Mouse (Mus musculus) midbrain, embryonic 11.5 days (tissue): ENCODE data around the gene Srrm4. TPM values are rescaled to one million over a fixed set of nuclear protein-coding genes. Genes with fewer than 3 reads are reported as not detected.

Source experiments
- ATAC-seq: fragments of 200-750 bp; cut with Nextera tagmentation; 2 replicates; pipeline ENCODE4 v1.8.0; 2017; ENCODE audit warnings: moderate TSS enrichment, moderate library complexity; ENCODE audit not compliant: low FRiP score
- DNase-seq: peaks from one replicate; pipeline ENCODE4 v3.0.0; 2015; ENCODE audit warnings: low spot score; ENCODE audit errors: missing footprints
- H3K27ac ChIP-seq: fragments of 300-500 bp; sonication (generic); 2 replicates; pipeline ENCODE4 v1.5.1; 2014; ENCODE audit warnings: low read depth, low read length
- H3K27me3 ChIP-seq: fragments of 300-500 bp; sonication (generic); 2 replicates; pipeline ENCODE4 v1.6.1; 2014; ENCODE audit warnings: mild to moderate bottlenecking, low read length, moderate library complexity, mixed read lengths; ENCODE audit not compliant: control insufficient read depth, insufficient read depth
- H3K36me3 ChIP-seq: fragments of 300-500 bp; sonication (generic); 2 replicates; pipeline ENCODE4 v1.6.1; 2014; ENCODE audit warnings: mild to moderate bottlenecking, low read length, moderate library complexity, mixed read lengths; ENCODE audit not compliant: control insufficient read depth, insufficient read depth
- H3K4me1 ChIP-seq: fragments of 300-500 bp; sonication (generic); 2 replicates; pipeline ENCODE4 v1.6.1; 2014; ENCODE audit warnings: low read length; ENCODE audit not compliant: control insufficient read depth, insufficient read depth
- H3K4me2 ChIP-seq: fragments of 300-500 bp; sonication (generic); 2 replicates; pipeline ENCODE4 v1.6.1; 2014; ENCODE audit warnings: mild to moderate bottlenecking, moderate library complexity
- H3K4me3 ChIP-seq: fragments of 300-500 bp; sonication (generic); 2 replicates; pipeline ENCODE4 v1.5.1; 2014; ENCODE audit warnings: low read depth, low read length
- H3K9ac ChIP-seq: fragments of 300-500 bp; sonication (generic); 2 replicates; pipeline ENCODE4 v1.6.1; 2014; ENCODE audit warnings: low read length
- H3K9me3 ChIP-seq: fragments of 300-500 bp; sonication (generic); 2 replicates; pipeline ENCODE4 v1.6.1; 2016; ENCODE audit warnings: low read length; ENCODE audit not compliant: control insufficient read depth
- WGBS: fragments of 180-500 bp; shearing (Covaris S2); extraction: QIAGEN DNeasy Blood & Tissue Kit; methylation state at CpG from one replicate; pipeline ENCODE4 v1.1.7; 2014; 5-methylcytosine and 5-hydroxymethylcytosine counted together
- polyA plus RNA-seq: library from polyadenylated mRNA; unstranded; fragments of >200 nt; fragmentation: Nextera tagmentation; extraction: Ambion mirVana; gene quantifications from 2 replicates; pipeline ENCODE4 v1.2.1, GENCODE M21; 2014

The Srrm4 gene
- polyA plus RNA-seq, 1 experiment from 2014 or later, result 17.3 TPM

- Histone ChIP-seq H3K4me3 (no peak overlapping the region), H3K36me3 (peaks cover 2% of the 10 kb centered on the region; the same call in 1 of the 2 replicates), H3K4me1 (0 out of 2 replicates have a peak, but pooled peaks cover 2% of the 10 kb centered on the region), H3K9me3 (no peaks in the 10 kb centered on the region; the same call in 1 of the 2 replicates), H3K27ac (no peak overlapping the region), H3K27me3 (no peaks in the 10 kb centered on the region), H3K9ac (no peak overlapping the region), H3K4me2 (no peak overlapping the region)
- DNase-seq, result no peak
- ATAC-seq, result no peak
- WGBS, result 72% methylated on average over 3 of the region's 3 CpGs
Measured at GRCm38 (mm10) chr5:116539360-116539759, 52.3 kb downstream of the Srrm4 start.

GRCm38 (mm10) chr5:116538491-116538890 lies 53.1 kb downstream of the Srrm4 start:
- Histone ChIP-seq H3K4me1 (0 out of 2 replicates have a peak, but pooled peaks cover 2% of the 10 kb centered on the region), H3K36me3 (peaks cover 2% of the 10 kb centered on the region; the same call in 1 of the 2 replicates), H3K27me3 (no peaks in the 10 kb centered on the region), H3K4me2 (no peak overlapping the region), H3K4me3 (no peak overlapping the region), H3K9me3 (no peaks in the 10 kb centered on the region; the same call in 1 of the 2 replicates), H3K27ac (no peak overlapping the region), H3K9ac (no peak overlapping the region)
- 58% methylated on average over 3 of the region's 3 CpGs for WGBS
- DNase-seq (no peak), ATAC-seq (no peak)

GRCm38 (mm10) chr5:116526324-116526723 lies 65.3 kb downstream of the Srrm4 start:
- H3K27ac ChIP-seq, result no peak overlapping the region
- H3K27me3 ChIP-seq, result no peaks in the 10 kb centered on the region
- ATAC-seq, result no peak
- H3K4me2 ChIP-seq, result no peak overlapping the region
- H3K4me3 ChIP-seq, result no peak overlapping the region
- H3K4me1 ChIP-seq, result no peaks in the 10 kb centered on the region
- no peaks in the 10 kb centered on the region for H3K36me3 ChIP-seq
- H3K9ac ChIP-seq, result no peak overlapping the region
- DNase-seq, result no peak
- no peaks in the 10 kb centered on the region for H3K9me3 ChIP-seq
- WGBS, result 46% methylated on average over 4 of the region's 4 CpGs

- Histone ChIP-seq H3K4me1 (no peaks in the 10 kb centered on the region), H3K9me3 (no peaks in the 10 kb centered on the region), H3K9ac (no peak overlapping the region), H3K36me3 (no peaks in the 10 kb centered on the region), H3K4me3 (no peak overlapping the region), H3K27ac (no peak overlapping the region), H3K4me2 (no peak overlapping the region), H3K27me3 (no peaks in the 10 kb centered on the region)
- WGBS, result 88% methylated on average over 8 of the region's 8 CpGs
- ATAC-seq (no peak), DNase-seq (no peak)
Measured at GRCm38 (mm10) chr5:116525308-116525707, 66.3 kb downstream of the Srrm4 start.

GRCm38 (mm10) chr5:116523553-116523952 lies 68.1 kb downstream of the Srrm4 start:
- ATAC-seq (no peak), DNase-seq (no peak)
- Histone ChIP-seq H3K27me3 (no peaks in the 10 kb centered on the region), H3K9ac (no peak overlapping the region), H3K4me2 (no peak overlapping the region), H3K27ac (no peak overlapping the region), H3K4me3 (no peak overlapping the region), H3K9me3 (no peaks in the 10 kb centered on the region), H3K4me1 (no peaks in the 10 kb centered on the region), H3K36me3 (no peaks in the 10 kb centered on the region)
- WGBS, result 89% methylated on average over 8 of the region's 8 CpGs

- Histone ChIP-seq H3K27me3 (no peaks in the 10 kb centered on the region), H3K4me2 (no peak overlapping the region), H3K4me3 (no peak overlapping the region), H3K4me1 (no peaks in the 10 kb centered on the region), H3K36me3 (no peaks in the 10 kb centered on the region), H3K9ac (no peak overlapping the region), H3K9me3 (no peaks in the 10 kb centered on the region), H3K27ac (no peak overlapping the region)
- 89% methylated on average over 9 of the region's 9 CpGs for WGBS
- no peak for DNase-seq
- no peak for ATAC-seq
Measured at GRCm38 (mm10) chr5:116523079-116523478, 68.5 kb downstream of the Srrm4 start.

- no peak for ATAC-seq
- Histone ChIP-seq H3K36me3 (no peaks in the 10 kb centered on the region), H3K4me2 (no peak overlapping the region), H3K27ac (no peak overlapping the region), H3K4me3 (no peak overlapping the region), H3K9me3 (no peaks in the 10 kb centered on the region), H3K9ac (no peak overlapping the region), H3K4me1 (no peaks in the 10 kb centered on the region), H3K27me3 (no peaks in the 10 kb centered on the region)
- WGBS, result 88% methylated on average over 11 of the region's 11 CpGs
- DNase-seq, result no peak
Measured at GRCm38 (mm10) chr5:116522273-116522672, 69.3 kb downstream of the Srrm4 start.

- Histone ChIP-seq H3K9me3 (no peaks in the 10 kb centered on the region), H3K9ac (no peak overlapping the region), H3K36me3 (no peaks in the 10 kb centered on the region), H3K27me3 (no peaks in the 10 kb centered on the region), H3K4me2 (no peak overlapping the region), H3K4me3 (no peak overlapping the region), H3K4me1 (no peaks in the 10 kb centered on the region), H3K27ac (no peak overlapping the region)
- ATAC-seq (no peak), DNase-seq (no peak)
- WGBS, result 18% methylated on average over 4 of the region's 4 CpGs
Measured at GRCm38 (mm10) chr5:116518047-116518446, 73.6 kb downstream of the Srrm4 start.

- H3K27me3 ChIP-seq, result no peaks in the 10 kb centered on the region
- H3K9me3 ChIP-seq, result no peaks in the 10 kb centered on the region
- no peaks in the 10 kb centered on the region for H3K36me3 ChIP-seq
- 88% methylated on average over 4 of the region's 4 CpGs for WGBS
- DNase-seq (no peak), ATAC-seq (no peak)
- no peak overlapping the region for H3K9ac ChIP-seq
- H3K27ac ChIP-seq, result no peak overlapping the region
- H3K4me2 ChIP-seq, result no peak overlapping the region
- no peak overlapping the region for H3K4me3 ChIP-seq
- H3K4me1 ChIP-seq, result no peaks in the 10 kb centered on the region
Measured at GRCm38 (mm10) chr5:116512135-116512534, 79.5 kb downstream of the Srrm4 start.

- H3K27me3 ChIP-seq, result no peaks in the 10 kb centered on the region
- no peak overlapping the region for H3K27ac ChIP-seq
- ATAC-seq (no peak), DNase-seq (no peak)
- no peak overlapping the region for H3K4me3 ChIP-seq
- H3K36me3 ChIP-seq, result no peaks in the 10 kb centered on the region
- WGBS, result 83% methylated on average over 5 of the region's 5 CpGs
- H3K9me3 ChIP-seq, result no peaks in the 10 kb centered on the region
- H3K9ac ChIP-seq, result no peak overlapping the region
- H3K4me1 ChIP-seq, result no peaks in the 10 kb centered on the region
- H3K4me2 ChIP-seq, result no peak overlapping the region
Measured at GRCm38 (mm10) chr5:116510229-116510628, 81.4 kb downstream of the Srrm4 start.
